Mouse (Mus musculus): ENCODE results near the gene Gm20498.
"Not testable (repeated sequence)": the region's sequence is repeated elsewhere in the genome, so short reads cannot be mapped to it uniquely, and the experiment has no call there.

DNA sequence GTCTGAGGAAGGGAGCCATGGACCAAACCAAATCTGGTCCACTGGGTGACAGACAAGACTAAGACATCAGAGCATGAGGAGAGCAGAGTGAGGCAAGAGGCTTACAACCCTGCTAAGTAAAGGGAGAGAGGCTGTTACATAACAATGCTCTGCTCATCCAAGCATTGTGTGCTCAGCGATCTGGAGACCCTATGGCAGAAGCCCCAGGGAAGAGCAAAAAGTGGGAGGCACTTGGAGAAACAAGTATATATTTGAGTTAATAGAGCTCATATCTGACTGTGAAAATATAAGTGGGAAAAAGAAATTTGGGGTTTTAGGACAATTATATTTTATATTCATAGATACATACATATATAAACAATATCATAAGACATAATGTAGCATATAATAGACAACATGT is 153.3 kb downstream of the Gm20498 start, which contains the start of gene Gm4787:
- not testable (repeated sequence) for TF ChIP-seq CTCF (IDR thresholded peaks at IDR 0.05; ENCODE audit: extremely low read depth, insufficient read depth, insufficient read length, insufficient replicate concordance); POLR2A (IDR thresholded peaks at IDR 0.05; ENCODE audit: low read depth, low read length)

All from spleen, adult 2 months (tissue).